8 mouse cellular contexts compared by ENCODE assay signal in genomic region chr10:26771938-26772623, GRCm38 (mm10). TPM values are rescaled to one million over a fixed set of nuclear protein-coding genes. Genes with fewer than 3 reads are reported as not detected.
DNase-seq lines count a peak whose midpoint lies in the region; ATAC-seq lines count a peak whose summit lies in the region.

No protein-coding gene starts in this region.

- DNase-seq in adrenal gland, adult 18-20 months (ENCODE audit: low spot score in 2 of 2) = peak; percentile 72 to 75
- peak; percentile 93 for DNase-seq in embryo, embryonic 10.5 days (ENCODE audit: low spot score)
- DNase-seq in gastrocnemius, postnatal 14 days = peak; percentile 83
- peak; percentile 84 for DNase-seq in induced T-regulatory cell, adult 2 months (ENCODE audit: low read depth)
- peak; percentile 44 to 91 for DNase-seq in left cerebral cortex, postnatal 10 days (ENCODE audit: extremely low spot score in 1 of 2, low spot score in 2 of 2)
- peak; percentile 51 for DNase-seq in right cerebral cortex, postnatal 14 days
- DNase-seq in urinary bladder, postnatal 36 days (ENCODE audit: low spot score in 2 of 2) = peak; percentile 69 to 88

- intact Hi-C loops in gastrocnemius, postnatal 14 days (cut with DNase I; ENCODE audit: low total_unique reads) = loop anchor here (5.0 kb wide), 1 partner anchor 980 kb away; no protein-coding TSS in a partner anchor
- intact Hi-C loops in left cerebral cortex, postnatal 10 days (cut with DNase I) = no loop called here

- ATAC-seq in megakaryocyte progenitor cell, adult 5-6 weeks (replicated peaks; ENCODE audit: poor library complexity) = peak; percentile 81

RNA-seq across cellular contexts. Expression of gene Arhgap18, which starts 18.9 kb away (rescaled TPM):
- total RNA-seq in adrenal gland, adult 18-20 months (2021) = 10 to 100 TPM; 20.1 to 25.8 TPM
- total RNA-seq in gastrocnemius, postnatal 14 days (2021) = 10 to 100 TPM in 1 of 2 experiments, 1 to 10 TPM in 1; 9.3 to 15.5 TPM
- total RNA-seq in left cerebral cortex, postnatal 10 days (2021) = 10 to 100 TPM; 10.1 TPM
- 23.7 and 34.6 TPM in 2 replicates for total RNA-seq in megakaryocyte progenitor cell, adult 5-6 weeks (2015)
- 36.9 and 39.7 TPM in 2 replicates for total RNA-seq in megakaryocyte progenitor cell, adult 5-6 weeks (2017)

Comparison
In these comparisons a context has a peak if more than half of its experiments do, and no peak if none do; other contexts are left out.
1. Peak in every context shown above with its lines: DNase-seq and ATAC-seq.